Mouse (Mus musculus): ENCODE measurements around the gene Pelo. TPM values are rescaled to one million over a fixed set of nuclear protein-coding genes. Genes with fewer than 3 reads are reported as not detected.
A peak's percentile ranks its signal among the peaks of the same experiment; 100 is the strongest.

Gene Pelo
- polyA plus RNA-seq, 1 experiment from 2014 or later: 6.4 TPM

- Histone ChIP-seq H3K27me3 (ENCODE audit: control insufficient read depth, insufficient read depth, low read length) (no peaks in the 10 kb centered on the region), H3K36me3 (ENCODE audit: control insufficient read depth, insufficient read depth, low read length) (no peaks in the 10 kb centered on the region), H3K4me1 (replicated peaks; ENCODE audit: control insufficient read depth, insufficient read depth, low read length) (no peaks in the 10 kb centered on the region), H3K9me3 (ENCODE audit: control insufficient read depth, low read length) (no peaks in the 10 kb centered on the region), H3K4me2 (ENCODE audit: low read depth, low read length, severe bottlenecking) (no peak overlapping the region), H3K4me3 (ENCODE audit: low read depth, low read length) (no peak overlapping the region), H3K27ac (ENCODE audit: low read depth, low read length) (no peak overlapping the region), H3K9ac (ENCODE audit: low read length) (no peak overlapping the region)
- DNase-seq (ENCODE audit: low spot score) (no peak), ATAC-seq (replicated peaks; ENCODE audit: low FRiP score) (no peak)
- 91% methylated on average over 6 of the region's 6 CpGs for WGBS
Measured at GRCm38 (mm10) chr13:115072386-115072785, 17.6 kb downstream of the Pelo start.

- Histone ChIP-seq H3K9ac (ENCODE audit: low read length) (no peak overlapping the region), H3K27me3 (ENCODE audit: control insufficient read depth, insufficient read depth, low read length) (no peaks in the 10 kb centered on the region), H3K36me3 (ENCODE audit: control insufficient read depth, insufficient read depth, low read length) (no peaks in the 10 kb centered on the region), H3K9me3 (ENCODE audit: control insufficient read depth, low read length) (no peaks in the 10 kb centered on the region), H3K4me3 (ENCODE audit: low read depth, low read length) (no peak overlapping the region), H3K4me2 (ENCODE audit: low read depth, low read length, severe bottlenecking) (no peak overlapping the region), H3K27ac (ENCODE audit: low read depth, low read length) (no peak overlapping the region), H3K4me1 (replicated peaks; ENCODE audit: control insufficient read depth, insufficient read depth, low read length) (no peaks in the 10 kb centered on the region)
- 88% methylated on average over 3 of the region's 3 CpGs for WGBS
- ATAC-seq (replicated peaks; ENCODE audit: low FRiP score) (no peak), DNase-seq (ENCODE audit: low spot score) (no peak)
Measured at GRCm38 (mm10) chr13:115071431-115071830, 18.6 kb downstream of the Pelo start.

- DNase-seq (ENCODE audit: low spot score): no peak
- Histone ChIP-seq H3K9me3 (ENCODE audit: control insufficient read depth, low read length) (no peaks in the 10 kb centered on the region), H3K4me3 (ENCODE audit: low read depth, low read length) (no peak overlapping the region), H3K9ac (ENCODE audit: low read length) (no peak overlapping the region), H3K4me1 (replicated peaks; ENCODE audit: control insufficient read depth, insufficient read depth, low read length) (no peaks in the 10 kb centered on the region), H3K27ac (ENCODE audit: low read depth, low read length) (no peak overlapping the region), H3K36me3 (ENCODE audit: control insufficient read depth, insufficient read depth, low read length) (no peaks in the 10 kb centered on the region), H3K27me3 (ENCODE audit: control insufficient read depth, insufficient read depth, low read length) (no peaks in the 10 kb centered on the region), H3K4me2 (ENCODE audit: low read depth, low read length, severe bottlenecking) (no peak overlapping the region)
- 83% methylated on average over 1 of the region's 1 CpGs for WGBS
- ATAC-seq (replicated peaks; ENCODE audit: low FRiP score): no peak
Measured at GRCm38 (mm10) chr13:115067968-115068330, 22.0 kb downstream of the Pelo start.

GRCm38 (mm10) chr13:115067324-115067967 lies 22.5 kb downstream of the Pelo start:
- ATAC-seq (replicated peaks; ENCODE audit: low FRiP score): no peak
- no peak for DNase-seq (ENCODE audit: low spot score)
- 91% methylated on average over 4 of the region's 4 CpGs for WGBS

GRCm38 (mm10) chr13:115057555-115057954 lies 32.4 kb downstream of the Pelo start:
- no peak overlapping the region for H3K9ac ChIP-seq (ENCODE audit: low read length)
- 84% methylated on average over 5 of the region's 5 CpGs for WGBS
- no peaks in the 10 kb centered on the region for H3K27me3 ChIP-seq (ENCODE audit: control insufficient read depth, insufficient read depth, low read length)
- H3K9me3 ChIP-seq (ENCODE audit: control insufficient read depth, low read length): no peaks in the 10 kb centered on the region
- ATAC-seq (replicated peaks; ENCODE audit: low FRiP score) (no peak), DNase-seq (ENCODE audit: low spot score) (no peak)
- H3K27ac ChIP-seq (ENCODE audit: low read depth, low read length): no peak overlapping the region
- no peaks in the 10 kb centered on the region for H3K36me3 ChIP-seq (ENCODE audit: control insufficient read depth, insufficient read depth, low read length)
- no peak overlapping the region for H3K4me3 ChIP-seq (ENCODE audit: low read depth, low read length)
- H3K4me1 ChIP-seq (replicated peaks; ENCODE audit: control insufficient read depth, insufficient read depth, low read length): no peaks in the 10 kb centered on the region
- H3K4me2 ChIP-seq (ENCODE audit: low read depth, low read length, severe bottlenecking): no peak overlapping the region

More at GRCm38 (mm10) chr13:115067324-115067967, 22.5 kb downstream of the Pelo start:
- Histone ChIP-seq H3K36me3 (ENCODE audit: control insufficient read depth, insufficient read depth, low read length) (no peaks in the 10 kb centered on the region), H3K4me2 (ENCODE audit: low read depth, low read length, severe bottlenecking) (no peak overlapping the region), H3K27ac (ENCODE audit: low read depth, low read length) (no peak overlapping the region), H3K9me3 (ENCODE audit: control insufficient read depth, low read length) (no peaks in the 10 kb centered on the region), H3K4me1 (replicated peaks; ENCODE audit: control insufficient read depth, insufficient read depth, low read length) (no peaks in the 10 kb centered on the region), H3K9ac (ENCODE audit: low read length) (no peak overlapping the region), H3K27me3 (ENCODE audit: control insufficient read depth, insufficient read depth, low read length) (no peaks in the 10 kb centered on the region), H3K4me3 (ENCODE audit: low read depth, low read length) (no peak overlapping the region)

- no peaks in the 10 kb centered on the region for H3K27me3 ChIP-seq (ENCODE audit: control insufficient read depth, insufficient read depth, low read length)
- DNase-seq (ENCODE audit: low spot score) (no peak), ATAC-seq (replicated peaks; ENCODE audit: low FRiP score) (peak; percentile 69)
- H3K4me3 ChIP-seq (ENCODE audit: low read depth, low read length): no peak overlapping the region
- H3K9me3 ChIP-seq (ENCODE audit: control insufficient read depth, low read length): no peaks in the 10 kb centered on the region
- no peaks in the 10 kb centered on the region for H3K4me1 ChIP-seq (replicated peaks; ENCODE audit: control insufficient read depth, insufficient read depth, low read length)
- peak overlapping the region; percentile 25; the same call in 1 of the 2 replicates for H3K27ac ChIP-seq (ENCODE audit: low read depth, low read length)
- H3K9ac ChIP-seq (ENCODE audit: low read length): no peak overlapping the region
- no peak overlapping the region for H3K4me2 ChIP-seq (ENCODE audit: low read depth, low read length, severe bottlenecking)
- no peaks in the 10 kb centered on the region for H3K36me3 ChIP-seq (ENCODE audit: control insufficient read depth, insufficient read depth, low read length)
- 35% methylated on average over 9 of the region's 9 CpGs for WGBS
Measured at GRCm38 (mm10) chr13:115054783-115055182, 35.2 kb downstream of the Pelo start.

GRCm38 (mm10) chr13:115052568-115052967 lies 37.4 kb downstream of the Pelo start:
- H3K9ac ChIP-seq (ENCODE audit: low read length): no peak overlapping the region
- no peak overlapping the region for H3K4me3 ChIP-seq (ENCODE audit: low read depth, low read length)
- 78% methylated on average over 7 of the region's 7 CpGs for WGBS
- H3K9me3 ChIP-seq (ENCODE audit: control insufficient read depth, low read length): no peaks in the 10 kb centered on the region
- DNase-seq (ENCODE audit: low spot score) (no peak), ATAC-seq (replicated peaks; ENCODE audit: low FRiP score) (no peak)
- no peaks in the 10 kb centered on the region for H3K36me3 ChIP-seq (ENCODE audit: control insufficient read depth, insufficient read depth, low read length)
- H3K4me2 ChIP-seq (ENCODE audit: low read depth, low read length, severe bottlenecking): no peak overlapping the region
- H3K27ac ChIP-seq (ENCODE audit: low read depth, low read length): no peak overlapping the region
- H3K27me3 ChIP-seq (ENCODE audit: control insufficient read depth, insufficient read depth, low read length): no peaks in the 10 kb centered on the region
- no peaks in the 10 kb centered on the region for H3K4me1 ChIP-seq (replicated peaks; ENCODE audit: control insufficient read depth, insufficient read depth, low read length)

- no peaks in the 10 kb centered on the region for H3K9me3 ChIP-seq (ENCODE audit: control insufficient read depth, low read length)
- DNase-seq (ENCODE audit: low spot score) (no peak), ATAC-seq (replicated peaks; ENCODE audit: low FRiP score) (no peak)
- H3K4me3 ChIP-seq (ENCODE audit: low read depth, low read length): no peak overlapping the region
- H3K27me3 ChIP-seq (ENCODE audit: control insufficient read depth, insufficient read depth, low read length): no peaks in the 10 kb centered on the region
- H3K36me3 ChIP-seq (ENCODE audit: control insufficient read depth, insufficient read depth, low read length): no peaks in the 10 kb centered on the region
- 87% methylated on average over 13 of the region's 13 CpGs for WGBS
- no peaks in the 10 kb centered on the region for H3K4me1 ChIP-seq (replicated peaks; ENCODE audit: control insufficient read depth, insufficient read depth, low read length)
- no peak overlapping the region for H3K27ac ChIP-seq (ENCODE audit: low read depth, low read length)
- H3K4me2 ChIP-seq (ENCODE audit: low read depth, low read length, severe bottlenecking): no peak overlapping the region
- H3K9ac ChIP-seq (ENCODE audit: low read length): no peak overlapping the region
Measured at GRCm38 (mm10) chr13:115050660-115051559, 39.1 kb downstream of the Pelo start.
